Mouse (Mus musculus): ENCODE data around the gene Klk1b11.
"Not testable (repeated sequence)": the region's sequence is repeated elsewhere in the genome, so short reads cannot be mapped to it uniquely, and the experiment has no call there.

GRCm38 (mm10) chr7:43994821-43995220 lies 856 bp upstream of the Klk1b11 start:
- TF ChIP-seq CTCF, EP300 (IDR thresholded peaks at IDR 0.05): not testable (repeated sequence)
